Mouse (Mus musculus): ENCODE measurements at regions not wholly inside any gene's neighbourhood (a gene's known extent, or its start where the extent isn't known, plus 50 kb on each side); places are given as distances from the start of the nearest gene placed in this dataset.
"Not testable (repeated sequence)": the region's sequence is repeated elsewhere in the genome, so short reads cannot be mapped to it uniquely, and the experiment has no call there.

DNA sequence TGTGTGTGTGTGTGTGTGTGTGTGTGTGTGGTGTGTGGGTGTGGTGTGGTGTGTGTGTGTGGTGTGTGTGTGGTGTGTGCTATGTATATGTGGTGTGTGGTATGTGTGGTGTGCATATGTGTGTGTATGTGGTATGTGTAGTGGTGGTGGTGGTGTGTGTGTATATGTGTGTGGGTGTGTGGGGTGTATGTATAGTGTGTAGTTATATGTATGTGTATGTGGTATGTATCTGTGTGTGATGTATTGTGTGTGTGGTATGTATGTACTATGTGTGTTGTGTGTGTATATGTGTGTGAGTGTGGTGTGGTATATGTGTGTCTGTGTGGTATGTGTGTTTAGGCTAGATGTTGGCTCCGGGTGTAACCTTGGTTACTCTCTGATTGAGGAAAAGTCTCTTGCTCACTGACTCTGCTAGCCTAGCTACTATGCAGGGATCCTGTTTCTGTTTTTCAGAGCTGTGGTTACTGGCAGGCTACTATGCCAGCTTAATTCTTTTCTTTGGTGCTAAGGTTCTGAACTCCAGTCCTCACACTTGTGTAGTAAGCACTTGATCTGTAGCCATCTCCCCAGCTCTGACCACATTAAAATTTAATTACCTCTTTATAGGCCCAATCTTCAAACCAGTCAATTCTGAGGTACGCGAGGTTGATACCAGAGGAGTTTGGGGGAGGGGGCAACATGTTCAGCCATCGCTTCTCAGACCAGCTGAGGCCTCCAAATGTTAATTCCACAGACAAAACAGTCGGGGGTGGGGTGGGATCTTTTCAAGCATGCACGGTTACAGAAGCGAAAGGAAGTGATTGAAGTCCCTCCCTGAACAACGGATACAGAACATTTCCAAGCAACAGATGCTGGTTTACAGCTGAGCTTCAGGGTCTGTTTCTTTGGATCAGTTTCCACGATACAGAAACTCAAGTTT lies 126.4 kb upstream of the Camk1g start:
- no peak for TF ChIP-seq CTCF (IDR thresholded peaks at IDR 0.05)
- DNase-seq = no peak
- intact Hi-C loops (cut with DNase I) = no loop called here

GRCm38 (mm10) chr1:193488039-193488438 lies 117.9 kb upstream of the Camk1g start:
- intact Hi-C loops (cut with DNase I) = no loop called here
- DNase-seq = no peak
- H3K4me3 ChIP-seq = no peak overlapping the region
- no peak overlapping the region for H3K27ac ChIP-seq
- TF ChIP-seq CTCF (IDR thresholded peaks at IDR 0.05) = no peak

More for the DNA sequence above, 126.4 kb upstream of the Camk1g start:
- Histone ChIP-seq H3K27ac (no peak overlapping the region), H3K4me3 (no peak overlapping the region)

DNA sequence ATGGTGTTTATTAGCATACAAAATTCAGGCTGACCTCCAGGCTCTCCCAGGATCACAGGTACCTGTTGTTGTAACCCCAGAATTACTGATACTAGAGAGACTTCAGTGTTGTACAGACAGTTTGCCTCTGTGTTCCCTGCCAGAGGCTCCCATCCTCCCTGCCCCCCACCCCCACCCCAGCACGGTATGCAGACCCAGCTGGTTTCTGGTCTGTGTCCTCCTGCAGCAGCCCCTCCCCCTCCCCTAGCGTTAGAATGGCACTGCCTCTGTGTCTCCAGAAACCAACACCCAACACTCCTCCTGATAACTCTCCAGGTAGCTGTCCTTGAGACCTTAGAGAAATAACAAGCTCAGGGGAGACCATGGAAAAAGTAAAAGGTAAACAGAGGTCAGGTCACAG lies 116.6 kb upstream of the Camk1g start:
- DNase-seq; intact Hi-C loops (cut with DNase I); H3K27ac ChIP-seq; H3K4me3 ChIP-seq: not testable (repeated sequence)

DNA sequence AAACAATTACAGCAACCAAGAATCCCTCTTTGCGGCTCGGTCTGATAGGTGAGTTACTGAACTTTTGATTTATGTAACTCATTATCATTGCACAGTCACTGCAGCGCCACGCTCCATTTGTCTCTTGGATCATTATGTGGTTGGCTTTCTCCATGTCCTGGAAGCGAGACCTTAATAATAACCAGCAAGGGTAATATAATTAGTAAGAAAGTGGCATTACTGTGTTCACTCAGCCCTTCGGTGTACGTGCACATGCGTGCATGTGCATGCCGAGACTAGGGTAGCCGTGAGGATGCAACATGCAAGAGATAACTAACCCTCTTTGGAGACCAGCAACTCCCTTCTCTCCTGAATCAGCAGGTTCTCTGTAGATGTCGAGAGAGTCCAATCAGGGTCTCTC lies 114.9 kb upstream of the Camk1g start:
- Histone ChIP-seq H3K27ac (no peak overlapping the region), H3K4me3 (no peak overlapping the region)
- DNase-seq = no peak
- TF ChIP-seq CTCF (IDR thresholded peaks at IDR 0.05) = no peak
- intact Hi-C loops (cut with DNase I) = no loop called here

DNA sequence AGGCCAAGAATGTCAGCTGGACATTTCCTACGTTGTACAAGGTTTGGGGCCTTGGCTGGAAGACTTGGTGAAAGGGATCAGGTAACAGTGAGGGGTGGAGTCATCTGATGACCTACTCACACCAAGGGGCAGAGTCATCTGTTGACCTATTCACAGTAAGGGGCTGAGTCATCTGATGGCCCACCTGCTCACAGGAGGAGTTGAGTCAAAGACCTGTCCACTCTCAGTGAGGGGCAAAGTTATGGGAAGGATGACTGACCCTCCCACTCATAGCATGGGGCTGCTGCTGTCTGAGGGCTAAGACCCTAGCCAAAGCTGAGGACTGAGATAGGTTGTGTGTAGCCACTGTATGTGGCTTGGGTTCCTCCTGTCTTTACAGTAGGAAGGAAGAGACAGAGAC lies 107.2 kb upstream of the Camk1g start:
- H3K27ac ChIP-seq = no peak overlapping the region
- no peak overlapping the region for H3K4me3 ChIP-seq
- intact Hi-C loops (cut with DNase I) = no loop called here
- DNase-seq = no peak
- TF ChIP-seq CTCF (IDR thresholded peaks at IDR 0.05) = no peak

GRCm38 (mm10) chr1:193476805-193477204 lies 106.7 kb upstream of the Camk1g start:
- H3K4me3 ChIP-seq = no peak overlapping the region
- no peak for DNase-seq
- intact Hi-C loops (cut with DNase I) = no loop called here
- H3K27ac ChIP-seq = no peak overlapping the region
- no peak for TF ChIP-seq CTCF (IDR thresholded peaks at IDR 0.05)

DNA sequence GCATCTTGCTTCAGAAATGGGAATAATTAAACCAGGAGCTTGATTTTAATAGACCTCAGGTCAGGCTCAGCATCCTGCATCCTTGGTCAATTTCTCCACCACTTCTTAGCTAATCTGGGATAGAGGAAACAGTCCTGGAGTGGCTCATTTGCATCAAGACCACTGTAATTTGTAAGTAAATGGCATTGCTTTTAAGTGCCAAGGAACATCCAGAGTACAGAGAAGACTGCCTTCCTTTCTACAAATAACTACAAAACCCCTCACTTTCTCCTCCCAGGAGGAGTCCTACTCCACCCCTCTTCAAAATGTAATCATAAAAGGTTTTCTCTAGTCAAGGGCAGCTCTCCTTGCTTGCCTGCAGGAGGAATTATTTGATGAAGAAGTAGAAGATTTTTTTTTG lies 96.2 kb upstream of the Camk1g start:
- intact Hi-C loops (cut with DNase I) = no loop called here
- Histone ChIP-seq H3K27ac (no peak overlapping the region), H3K4me3 (no peak overlapping the region)
- no peak for TF ChIP-seq CTCF (IDR thresholded peaks at IDR 0.05)
- no peak for DNase-seq

DNA sequence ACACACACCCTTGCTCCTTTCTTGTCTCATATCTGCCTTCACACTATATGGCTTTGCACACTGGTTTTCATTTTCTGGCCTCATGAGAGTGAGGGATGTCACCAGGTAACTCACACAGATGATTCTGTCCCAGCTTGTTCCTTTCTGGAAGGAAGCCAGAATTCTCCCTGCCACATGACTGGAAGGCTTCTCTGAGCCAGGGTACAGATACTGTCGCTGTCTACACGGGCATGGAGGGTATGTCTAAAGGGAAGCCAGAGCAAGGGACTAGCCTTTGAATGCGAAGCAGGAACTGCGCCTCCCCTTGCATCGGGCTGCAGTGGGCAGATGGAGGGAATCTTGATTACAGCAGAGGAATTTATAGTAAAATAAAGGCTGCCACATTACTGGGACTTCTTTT lies 89.6 kb upstream of the Camk1g start:
- DNase-seq = no peak
- H3K27ac ChIP-seq = no peak overlapping the region
- H3K4me3 ChIP-seq = no peak overlapping the region
- intact Hi-C loops (cut with DNase I) = no loop called here
- TF ChIP-seq CTCF (IDR thresholded peaks at IDR 0.05) = no peak

DNA sequence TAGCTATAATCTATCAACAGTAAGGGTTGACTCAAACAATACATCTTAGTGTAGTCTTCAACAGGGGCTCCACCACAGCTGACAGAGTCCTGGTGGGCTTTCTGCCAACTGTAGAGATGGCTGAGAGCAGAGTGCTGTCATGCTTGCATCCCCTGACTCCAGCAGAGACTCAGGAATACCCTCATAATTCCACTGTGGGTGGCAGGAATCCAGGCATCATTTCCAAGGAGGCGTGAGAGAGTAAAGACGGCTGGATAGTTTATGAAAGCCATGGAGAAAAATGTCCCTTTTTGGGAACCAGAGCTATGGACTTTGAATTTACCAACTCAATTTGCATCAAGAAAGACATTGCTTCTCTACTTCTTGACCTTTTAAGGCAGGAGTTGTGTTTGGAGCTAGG lies 87.8 kb upstream of the Camk1g start:
- no peak overlapping the region for H3K4me3 ChIP-seq
- no peak overlapping the region for H3K27ac ChIP-seq
- intact Hi-C loops (cut with DNase I) = no loop called here
- no peak for DNase-seq
- no peak for TF ChIP-seq CTCF (IDR thresholded peaks at IDR 0.05)

- intact Hi-C loops (cut with DNase I) = loop anchor here (5.0 kb wide), 1 partner anchor 249 kb away; no protein-coding TSS in a partner anchor
- TF ChIP-seq CTCF (IDR thresholded peaks at IDR 0.05) = no peak
- DNase-seq = no peak
- H3K27ac ChIP-seq = no peak overlapping the region
- H3K4me3 ChIP-seq = no peak overlapping the region
Observed at GRCm38 (mm10) chr1:193453654-193454053, 83.6 kb upstream of the Camk1g start.

DNA sequence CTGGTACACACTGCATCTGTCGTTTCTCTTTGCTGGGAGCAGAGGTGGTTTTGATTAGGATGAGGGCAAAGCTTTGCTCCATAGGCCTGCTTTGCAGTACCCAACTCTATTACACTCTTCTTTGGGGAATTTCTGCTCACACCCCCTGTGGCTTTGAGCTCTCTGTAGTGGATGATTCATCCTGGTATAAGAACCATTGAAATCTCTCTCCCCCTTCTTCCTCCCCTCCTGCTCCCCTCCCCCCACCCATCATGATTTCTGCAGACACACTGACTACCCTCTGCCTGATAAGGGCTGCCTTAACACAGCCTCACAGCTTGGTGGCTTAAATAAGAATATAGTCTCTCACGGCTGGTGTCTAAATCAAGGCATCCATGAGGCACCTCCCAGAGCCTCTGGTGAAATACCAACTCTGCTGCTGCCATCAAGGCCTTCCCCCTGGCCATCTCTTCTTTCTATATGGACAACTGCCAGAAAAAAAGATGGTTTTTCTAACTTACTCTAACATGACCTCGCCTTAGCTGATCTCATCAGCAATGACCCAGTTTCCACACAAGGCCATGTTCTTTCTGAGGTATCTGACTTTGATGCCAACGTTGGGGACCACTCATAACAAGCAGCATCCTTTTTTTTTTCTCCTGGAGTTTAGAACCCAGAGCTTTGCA lies 81.5 kb upstream of the Camk1g start:
- intact Hi-C loops (cut with DNase I) = loop anchor here (5.0 kb wide), 1 partner anchor 251 kb away; no protein-coding TSS in a partner anchor
- H3K4me3 ChIP-seq = no peak overlapping the region
- H3K27ac ChIP-seq = no peak overlapping the region
- TF ChIP-seq CTCF (IDR thresholded peaks at IDR 0.05) = no peak
- no peak for DNase-seq

DNA sequence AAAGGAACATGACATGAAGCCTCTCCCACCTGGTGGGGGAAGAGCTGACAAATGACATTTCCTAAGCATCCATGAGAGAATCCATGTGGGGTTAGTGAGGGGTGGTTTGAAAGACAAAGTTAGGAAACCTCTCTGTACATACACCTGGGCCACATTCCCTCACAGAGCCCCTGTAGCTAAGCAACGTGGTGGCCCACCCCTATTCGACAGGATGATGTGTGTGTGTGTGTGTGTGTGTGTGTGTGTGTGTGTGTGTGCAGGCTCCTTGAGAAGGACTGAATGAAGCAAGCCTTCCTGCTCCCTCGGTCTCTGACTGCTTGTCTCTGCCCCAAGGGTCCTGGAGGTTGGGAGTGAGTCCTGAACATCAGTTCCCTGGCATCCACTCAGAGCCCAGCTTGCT lies 80.7 kb upstream of the Camk1g start:
- no peak overlapping the region for H3K27ac ChIP-seq
- no peak overlapping the region for H3K4me3 ChIP-seq
- no peak for DNase-seq
- intact Hi-C loops (cut with DNase I) = loop anchor here (5.0 kb wide), 1 partner anchor 251 kb away; no protein-coding TSS in a partner anchor
- TF ChIP-seq CTCF (IDR thresholded peaks at IDR 0.05) = no peak

GRCm38 (mm10) chr1:193450201-193450600 lies 80.1 kb upstream of the Camk1g start:
- DNase-seq = no peak
- H3K27ac ChIP-seq = no peak overlapping the region
- no peak for TF ChIP-seq CTCF (IDR thresholded peaks at IDR 0.05)
- intact Hi-C loops (cut with DNase I) = loop anchor here (5.0 kb wide), 1 partner anchor 252 kb away; no protein-coding TSS in a partner anchor
- no peak overlapping the region for H3K4me3 ChIP-seq

Data from gastrocnemius, adult 2 months (tissue).